Mouse (Mus musculus) lung, postnatal 0 days (tissue): Measurements from ENCODE around the gene Gm9999. TPM values are rescaled to one million over a fixed set of nuclear protein-coding genes. Genes with fewer than 3 reads are reported as not detected.

Source experiments
- ATAC-seq: fragments of 200-750 bp; cut with Nextera tagmentation; 2 replicates; pipeline ENCODE4 v1.8.0; 2017; ENCODE audit warnings: moderate library complexity
- DNase-seq: peaks from one replicate; pipeline ENCODE4 v3.0.0-alpha.2; 2016; ENCODE audit warnings: low spot score
- H3K27ac ChIP-seq: fragments of 300-500 bp; sonication (generic); 2 replicates; pipeline ENCODE4 v1.5.1; 2014; ENCODE audit warnings: antibody characterized with exemption, mild to moderate bottlenecking, low read length, mixed read lengths
- H3K27me3 ChIP-seq: fragments of 300-500 bp; sonication (generic); replicated peaks from 2 replicates; pipeline ENCODE4 v1.6.1; 2014; ENCODE audit warnings: low read length, mixed read lengths; ENCODE audit not compliant: insufficient read depth
- H3K36me3 ChIP-seq: fragments of 300-500 bp; sonication (generic); 2 replicates; pipeline ENCODE4 v1.6.1; 2014; ENCODE audit warnings: low read length, mixed read lengths; ENCODE audit not compliant: insufficient read depth
- H3K4me1 ChIP-seq: fragments of 300-500 bp; sonication (generic); 2 replicates; pipeline ENCODE4 v1.6.1; 2014; ENCODE audit warnings: antibody characterized with exemption, low read depth, low read length, mixed read lengths; ENCODE audit not compliant: insufficient read depth
- H3K4me2 ChIP-seq: fragments of 300-500 bp; sonication (generic); replicated peaks from 2 replicates; pipeline ENCODE4 v1.6.1; 2014; ENCODE audit warnings: low read depth, mild to moderate bottlenecking, low read length, moderate library complexity, mixed read lengths
- H3K4me3 ChIP-seq: fragments of 300-500 bp; sonication (generic); 2 replicates; pipeline ENCODE4 v1.5.1; 2014; ENCODE audit warnings: low read depth, low read length
- H3K9ac ChIP-seq: fragments of 300-500 bp; sonication (generic); replicated peaks from 2 replicates; pipeline ENCODE4 v1.6.1; 2014; ENCODE audit warnings: low read depth, mild to moderate bottlenecking
- H3K9me3 ChIP-seq: fragments of 300-500 bp; sonication (generic); 2 replicates; pipeline ENCODE4 v1.6.1; 2016; ENCODE audit warnings: low read length, mixed read lengths
- CTCF ChIP-seq: IDR thresholded peaks from 2 replicates; pipeline ENCODE4 v1.5.1; 2016; ENCODE audit warnings: antibody characterized with exemption, mild to moderate bottlenecking
- EP300 ChIP-seq: IDR thresholded peaks from 2 replicates; pipeline ENCODE4 v1.6.1; 2016; ENCODE audit warnings: antibody characterized with exemption, mild to moderate bottlenecking, control low read depth
- WGBS: fragments of 180-500 bp; shearing (Covaris S2); extraction: QIAGEN DNeasy Blood & Tissue Kit; methylation state at CpG from one replicate; pipeline ENCODE4 v1.1.7; 2014; 5-methylcytosine and 5-hydroxymethylcytosine counted together
- polyA plus RNA-seq: library from polyadenylated mRNA; unstranded; fragments of >200 nt; fragmentation: Nextera tagmentation; extraction: Ambion mirVana; gene quantifications from 2 replicates; pipeline ENCODE4 v1.2.1, GENCODE M21; 2015

Gm9999 gene
- polyA plus RNA-seq, 1 experiment from 2014 or later, result not detected

- H3K4me1 ChIP-seq, result no peaks in the 10 kb centered on the region; the same call in 1 of the 2 replicates
- no peaks in the 10 kb centered on the region for H3K36me3 ChIP-seq
- no peak overlapping the region for H3K27ac ChIP-seq
- TF ChIP-seq EP300 (no peak), CTCF (no peak)
- no peak overlapping the region for H3K4me2 ChIP-seq
- DNase-seq (no peak), ATAC-seq (no peak)
- no peak overlapping the region for H3K9ac ChIP-seq
- H3K9me3 ChIP-seq, result no peaks in the 10 kb centered on the region
- H3K27me3 ChIP-seq, result no peaks in the 10 kb centered on the region
- H3K4me3 ChIP-seq, result no peak overlapping the region
Observed at GRCm38 (mm10) chr7:46962132-46962531, 21.2 kb upstream of the Gm9999 start.

- ATAC-seq (peak; percentile 75), DNase-seq (peak; percentile 94)
- no peaks in the 10 kb centered on the region for H3K9me3 ChIP-seq
- H3K27me3 ChIP-seq, result no peaks in the 10 kb centered on the region
- no peak overlapping the region; the same call in 1 of the 2 replicates for H3K4me2 ChIP-seq
- TF ChIP-seq EP300 (no peak), CTCF (peak; percentile 92)
- H3K4me3 ChIP-seq, result no peak overlapping the region
- no peak overlapping the region for H3K9ac ChIP-seq
- 2% methylated on average over 9 of the region's 9 CpGs for WGBS
- H3K4me1 ChIP-seq, result no peaks in the 10 kb centered on the region
- no peaks in the 10 kb centered on the region for H3K36me3 ChIP-seq
- no peak overlapping the region for H3K27ac ChIP-seq
Observed at GRCm38 (mm10) chr7:46962806-46963618, 20.4 kb upstream of the Gm9999 start.

GRCm38 (mm10) chr7:46964070-46964469, 19.3 kb upstream of the Gm9999 start:
- no peaks in the 10 kb centered on the region for H3K4me1 ChIP-seq
- no peaks in the 10 kb centered on the region for H3K27me3 ChIP-seq
- H3K27ac ChIP-seq, result no peak overlapping the region
- no peak overlapping the region for H3K4me3 ChIP-seq
- no peaks in the 10 kb centered on the region for H3K9me3 ChIP-seq
- H3K4me2 ChIP-seq, result no peak overlapping the region
- TF ChIP-seq EP300 (no peak), CTCF (no peak)
- H3K36me3 ChIP-seq, result no peaks in the 10 kb centered on the region
- ATAC-seq (no peak), DNase-seq (no peak)
- H3K9ac ChIP-seq, result no peak overlapping the region
- 74% methylated on average over 7 of the region's 7 CpGs for WGBS

GRCm38 (mm10) chr7:46969898-46970297, 13.5 kb upstream of the Gm9999 start:
- WGBS, result 84% methylated on average over 4 of the region's 4 CpGs
- DNase-seq, result no peak
- no peak for ATAC-seq
- no peaks in the 10 kb centered on the region for H3K27me3 ChIP-seq
- H3K27ac ChIP-seq, result no peak overlapping the region
- TF ChIP-seq EP300, result no peak
- TF ChIP-seq CTCF, result no peak
- H3K4me3 ChIP-seq, result no peak overlapping the region
- no peaks in the 10 kb centered on the region for H3K9me3 ChIP-seq
- H3K4me2 ChIP-seq, result no peak overlapping the region
- no peak overlapping the region for H3K9ac ChIP-seq
- H3K36me3 ChIP-seq, result no peaks in the 10 kb centered on the region
- no peaks in the 10 kb centered on the region for H3K4me1 ChIP-seq

GRCm38 (mm10) chr7:46974648-46975047, 8.7 kb upstream of the Gm9999 start:
- H3K9me3 ChIP-seq, result no peaks in the 10 kb centered on the region
- no peak overlapping the region for H3K9ac ChIP-seq
- no peak overlapping the region for H3K4me2 ChIP-seq
- no peak for TF ChIP-seq CTCF
- TF ChIP-seq EP300, result no peak
- ATAC-seq, result no peak
- WGBS, result 95% methylated on average over 4 of the region's 4 CpGs
- no peak for DNase-seq
- no peaks in the 10 kb centered on the region for H3K27me3 ChIP-seq
- no peak overlapping the region for H3K27ac ChIP-seq
- H3K4me3 ChIP-seq, result no peak overlapping the region
- no peaks in the 10 kb centered on the region for H3K4me1 ChIP-seq
- no peaks in the 10 kb centered on the region for H3K36me3 ChIP-seq

- ATAC-seq, result no peak
- H3K36me3 ChIP-seq, result no peaks in the 10 kb centered on the region
- no peaks in the 10 kb centered on the region for H3K27me3 ChIP-seq
- H3K9me3 ChIP-seq, result no peaks in the 10 kb centered on the region
- TF ChIP-seq EP300 (no peak), CTCF (no peak)
- H3K4me2 ChIP-seq, result no peak overlapping the region
- no peak overlapping the region for H3K4me3 ChIP-seq
- WGBS, result 85% methylated on average over 11 of the region's 11 CpGs
- H3K9ac ChIP-seq, result no peak overlapping the region
- no peak overlapping the region for H3K27ac ChIP-seq
- H3K4me1 ChIP-seq, result no peaks in the 10 kb centered on the region
- no peak for DNase-seq
Observed at GRCm38 (mm10) chr7:46975456-46975855, 7.9 kb upstream of the Gm9999 start.
